Mouse (Mus musculus) embryonic facial prominence, embryonic 10.5 days (tissue): Measurements from ENCODE around the gene Drd4. TPM values are rescaled to one million over a fixed set of nuclear protein-coding genes. Genes with fewer than 3 reads are reported as not detected.

Experiments used
- DNase-seq: peaks from one replicate; pipeline ENCODE4 v3.0.0-alpha.2; 2017; ENCODE audit warnings: low spot score
- H3K27ac ChIP-seq: fragments of 300-500 bp; sonication (generic); replicated peaks from 2 replicates; pipeline ENCODE4 v1.5.1; 2016; ENCODE audit warnings: mild to moderate bottlenecking
- H3K27me3 ChIP-seq: fragments of 300-500 bp; sonication (generic); replicated peaks from 2 replicates; pipeline ENCODE4 v1.6.1; 2016; ENCODE audit warnings: low read depth, mild to moderate bottlenecking; ENCODE audit not compliant: poor library complexity, severe bottlenecking
- H3K36me3 ChIP-seq: fragments of 300-500 bp; sonication (generic); replicated peaks from 2 replicates; pipeline ENCODE4 v1.6.1; 2016; ENCODE audit warnings: mild to moderate bottlenecking, moderate library complexity
- H3K4me1 ChIP-seq: fragments of 300-500 bp; sonication (generic); 2 replicates; pipeline ENCODE4 v1.6.1; 2016
- H3K4me3 ChIP-seq: fragments of 300-500 bp; sonication (generic); 2 replicates; pipeline ENCODE4 v1.5.1; 2016; ENCODE audit warnings: mild to moderate bottlenecking, moderate library complexity
- H3K9me3 ChIP-seq: fragments of 300-500 bp; sonication (generic); 2 replicates; pipeline ENCODE4 v1.6.1; 2016; ENCODE audit warnings: mild to moderate bottlenecking
- WGBS: fragments of 180-500 bp; shearing (Covaris S2); methylation state at CpG from one replicate; pipeline ENCODE4 v1.1.7; 2016; 5-methylcytosine and 5-hydroxymethylcytosine counted together
- polyA plus RNA-seq: library from polyadenylated mRNA; unstranded; fragments of >200 nt; fragmentation: Nextera tagmentation; extraction: Ambion mirVana; gene quantifications from 2 replicates; pipeline ENCODE4 v1.2.1, GENCODE M21; 2016

Gene Drd4
- polyA plus RNA-seq, 1 experiment from 2014 or later, result 0.86 TPM

- DNase-seq, result no peak
- Histone ChIP-seq H3K27me3 (peaks cover 36% of the 10 kb centered on the region), H3K4me3 (no peak overlapping the region), H3K27ac (no peak overlapping the region), H3K9me3 (no peaks in the 10 kb centered on the region), H3K4me1 (peaks cover 29% of the 10 kb centered on the region), H3K36me3 (no peaks in the 10 kb centered on the region)
- 52% methylated on average over 2 of the region's 2 CpGs for WGBS
Measured at GRCm38 (mm10) chr7:141343230-141343629, 51.4 kb downstream of the Drd4 start.

GRCm38 (mm10) chr7:141343696-141344095 lies 51.9 kb downstream of the Drd4 start:
- no peaks in the 10 kb centered on the region for H3K36me3 ChIP-seq
- H3K27ac ChIP-seq, result no peak overlapping the region
- 72% methylated on average over 7 of the region's 7 CpGs for WGBS
- H3K9me3 ChIP-seq, result no peaks in the 10 kb centered on the region
- H3K27me3 ChIP-seq, result peaks cover 31% of the 10 kb centered on the region
- no peak for DNase-seq
- H3K4me3 ChIP-seq, result no peak overlapping the region
- peaks cover 25% of the 10 kb centered on the region for H3K4me1 ChIP-seq

GRCm38 (mm10) chr7:141344787-141345186 lies 53.0 kb downstream of the Drd4 start:
- 90% methylated on average over 5 of the region's 5 CpGs for WGBS
- Histone ChIP-seq H3K27ac (no peak overlapping the region), H3K36me3 (no peaks in the 10 kb centered on the region), H3K4me1 (peaks cover 14% of the 10 kb centered on the region), H3K4me3 (no peak overlapping the region), H3K9me3 (no peaks in the 10 kb centered on the region), H3K27me3 (peaks cover 20% of the 10 kb centered on the region)
- no peak for DNase-seq

Other genes starting within 250 kb of the Drd4 start
- 26.5 and 27.7 TPM in 2 replicates for gene B4galnt4, start 230.9 kb upstream of the Drd4 start, polyA plus RNA-seq
- 9.4 and 9.6 TPM in 2 replicates for gene Pkp3, start 213.8 kb upstream of the Drd4 start, polyA plus RNA-seq
- gene Sigirr, start 191.4 kb upstream of the Drd4 start, polyA plus RNA-seq, result 2.2 and 2.3 TPM in 2 replicates
- 1.8 and 2.5 TPM in 2 replicates for gene Ano9, start 174.2 kb upstream of the Drd4 start, polyA plus RNA-seq
- 77.8 and 83.8 TPM in 2 replicates for gene Ptdss2, start 169.6 kb upstream of the Drd4 start, polyA plus RNA-seq
- gene Rnh1, start 119.1 kb upstream of the Drd4 start, polyA plus RNA-seq, result 77.9 and 79.7 TPM in 2 replicates
- gene Hras, start 98.0 kb upstream of the Drd4 start, polyA plus RNA-seq, result 94.3 and 94.9 TPM in 2 replicates
- 15.1 and 18.1 TPM in 2 replicates for gene Lrrc56, start 97.8 kb upstream of the Drd4 start, polyA plus RNA-seq
- 4.9 and 5.3 TPM in 2 replicates for gene Lmntd2, start 77.9 kb upstream of the Drd4 start, polyA plus RNA-seq
- 54.5 and 56.0 TPM in 2 replicates for gene Rassf7, start 76.1 kb upstream of the Drd4 start, polyA plus RNA-seq
- gene Phrf1, start 63.2 kb upstream of the Drd4 start, polyA plus RNA-seq, result 114 and 124 TPM in 2 replicates
- 0.34 TPM in 2 replicates for gene Irf7, start 25.5 kb upstream of the Drd4 start, polyA plus RNA-seq
- 0.10 and 0.17 TPM in 2 replicates for gene Cdhr5, start 15.2 kb upstream of the Drd4 start, polyA plus RNA-seq
- 8.8 and 9.6 TPM in 2 replicates for gene Sct, start 12.9 kb upstream of the Drd4 start, polyA plus RNA-seq
- 57.9 and 65.0 TPM in 2 replicates for gene Deaf1, start 35.7 kb downstream of the Drd4 start, polyA plus RNA-seq
- gene Tmem80, start 35.7 kb downstream of the Drd4 start, polyA plus RNA-seq, result 44.9 and 49.0 TPM in 2 replicates
- gene Eps8l2, start 46.9 kb downstream of the Drd4 start, polyA plus RNA-seq, result 12.1 and 13.0 TPM in 2 replicates
- 297 and 299 TPM in 2 replicates for gene Taldo1, start 100.2 kb downstream of the Drd4 start, polyA plus RNA-seq
- 48.5 and 50.8 TPM in 2 replicates for gene Gatd1, start 122.1 kb downstream of the Drd4 start, polyA plus RNA-seq
- 7.7 and 8.4 TPM in 2 replicates for gene Cend1, start 137.5 kb downstream of the Drd4 start, polyA plus RNA-seq
- 49.3 and 52.2 TPM in 2 replicates for gene Slc25a22, start 145.9 kb downstream of the Drd4 start, polyA plus RNA-seq
- gene Pidd1, start 152.0 kb downstream of the Drd4 start, polyA plus RNA-seq, result 24.9 and 26.0 TPM in 2 replicates
- gene Rplp2, start 155.4 kb downstream of the Drd4 start, polyA plus RNA-seq, result 1,198 and 1,200 TPM in 2 replicates
- 13.2 and 14.3 TPM in 2 replicates for gene Pnpla2, start 163.2 kb downstream of the Drd4 start, polyA plus RNA-seq
- gene Cracr2b, start 169.1 kb downstream of the Drd4 start, polyA plus RNA-seq, result 6.6 and 8.3 TPM in 2 replicates
- 20.6 and 22.4 TPM in 2 replicates for gene Cd151, start 175.4 kb downstream of the Drd4 start, polyA plus RNA-seq
- gene Polr2l, start 183.1 kb downstream of the Drd4 start, polyA plus RNA-seq, result 84.0 and 86.0 TPM in 2 replicates
- gene Tspan4, start 183.2 kb downstream of the Drd4 start, polyA plus RNA-seq, result 32.6 and 34.2 TPM in 2 replicates
- gene Chid1, start 247.9 kb downstream of the Drd4 start, polyA plus RNA-seq, result 23.8 and 24.3 TPM in 2 replicates